Mouse (Mus musculus) bone marrow, adult 2 months (tissue): Measurements from ENCODE around the gene Atp8b3.

Experiments
- CTCF ChIP-seq: fragments of 200-500 bp; IDR thresholded peaks from 2 replicates; pipeline ENCODE4 v1.5.1; 2011; ENCODE audit warnings: low read length, control low read depth; ENCODE audit not compliant: control insufficient read depth, insufficient read depth
- POLR2A ChIP-seq: fragments of 200-500 bp; IDR thresholded peaks from 2 replicates; pipeline ENCODE4 v1.6.1; 2011; ENCODE audit warnings: low read depth, mild to moderate bottlenecking, control low read depth, low read length, borderline replicate concordance; ENCODE audit not compliant: control insufficient read depth

DNA sequence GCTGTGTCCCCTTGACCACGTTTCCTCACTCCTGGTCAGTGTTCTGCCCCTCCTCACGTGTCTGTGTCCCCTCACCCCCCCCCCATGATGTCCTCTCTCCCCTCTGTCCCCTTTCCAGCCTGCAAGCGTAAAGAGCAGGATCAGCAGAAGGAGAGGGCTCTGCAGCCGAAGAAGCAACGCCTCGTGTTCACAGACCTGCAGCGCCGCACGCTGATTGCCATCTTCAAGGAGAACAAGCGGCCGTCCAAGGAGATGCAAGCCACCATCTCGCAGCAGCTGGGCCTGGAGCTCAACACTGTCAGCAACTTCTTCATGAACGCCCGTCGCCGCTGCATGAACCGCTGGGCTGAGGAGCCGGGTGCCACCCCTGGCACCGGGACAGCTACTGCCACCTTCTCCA lies 25.2 kb downstream of the Atp8b3 start:
- no peak for TF ChIP-seq POLR2A
- no peak for TF ChIP-seq CTCF
